Mouse (Mus musculus): ENCODE measurements around the gene Kcnv2.

GRCm38 (mm10) chr19:27328644-27329043 is 6.3 kb downstream of the Kcnv2 start:
- no peak for TF ChIP-seq UBTF (IDR thresholded peaks at IDR 0.05; ENCODE audit: low read depth, low read length)
- no peak for TF ChIP-seq CTCF (conservative IDR thresholded peaks at IDR 0.05 in 1 of 2, IDR thresholded peaks at IDR 0.05 in 1 of 2; ENCODE audit: low read depth in 2 of 2, low read length in 2 of 2)
- no peak for TF ChIP-seq SMC3 (IDR thresholded peaks at IDR 0.05; ENCODE audit: low read depth, low read length)
- TF ChIP-seq JUND (conservative IDR thresholded peaks at IDR 0.05; ENCODE audit: low read depth, low read length) = no peak
- TF ChIP-seq MAX (IDR thresholded peaks at IDR 0.05; ENCODE audit: low read length) = no peak
- TF ChIP-seq E2F4 (IDR thresholded peaks at IDR 0.05; ENCODE audit: insufficient replicate concordance, low read depth, low read length) = no peak
- TF ChIP-seq TCF12 (IDR thresholded peaks at IDR 0.05; ENCODE audit: low read depth, low read length) = no peak
- no peak for TF ChIP-seq ZC3H11A (IDR thresholded peaks at IDR 0.05; ENCODE audit: low read depth, low read length)
- TF ChIP-seq POLR2AphosphoS2 (IDR thresholded peaks at IDR 0.05; ENCODE audit: low read depth, low read length) = no peak
- TF ChIP-seq MAFK (IDR thresholded peaks at IDR 0.05; ENCODE audit: insufficient replicate concordance, low read length) = no peak
- no peak for TF ChIP-seq BHLHE40 (IDR thresholded peaks at IDR 0.05; ENCODE audit: low read depth, low read length)
- TF ChIP-seq POLR2A (IDR thresholded peaks at IDR 0.05; ENCODE audit: low read depth, low read length) = no peak
- no peak for TF ChIP-seq CHD1 (IDR thresholded peaks at IDR 0.05; ENCODE audit: low read depth, low read length)
- no peak for TF ChIP-seq MYC (IDR thresholded peaks at IDR 0.05; ENCODE audit: low read depth, low read length)

Data from CH12.LX (cell line).